Mouse (Mus musculus) lung, postnatal 25 days (tissue): ENCODE results near the gene Crx.

Experiments
- DNase-seq: peaks from one replicate; pipeline ENCODE4 v3.0.0; 2022; ENCODE audit warnings: low spot score

Crx gene

DNA sequence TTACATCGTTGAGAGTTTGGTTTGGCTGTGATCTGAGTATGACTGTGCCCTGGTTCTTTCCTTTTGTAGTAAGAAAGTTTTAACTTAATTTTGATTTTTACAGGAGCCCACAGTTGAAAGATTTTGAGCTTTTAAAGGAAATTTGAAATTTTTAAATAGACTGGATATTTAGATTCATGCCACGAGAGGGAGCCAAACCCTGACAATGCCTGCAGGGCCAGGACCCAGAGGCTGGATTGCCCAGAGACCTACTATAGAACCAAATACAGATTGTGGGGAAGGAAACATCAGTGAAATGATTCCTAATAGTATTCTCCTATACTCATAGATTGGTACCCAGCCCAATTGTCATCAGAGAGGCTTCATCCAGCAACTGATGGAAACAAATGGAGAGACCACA, 20.1 kb downstream of the Crx start:
- no peak for DNase-seq

DNA sequence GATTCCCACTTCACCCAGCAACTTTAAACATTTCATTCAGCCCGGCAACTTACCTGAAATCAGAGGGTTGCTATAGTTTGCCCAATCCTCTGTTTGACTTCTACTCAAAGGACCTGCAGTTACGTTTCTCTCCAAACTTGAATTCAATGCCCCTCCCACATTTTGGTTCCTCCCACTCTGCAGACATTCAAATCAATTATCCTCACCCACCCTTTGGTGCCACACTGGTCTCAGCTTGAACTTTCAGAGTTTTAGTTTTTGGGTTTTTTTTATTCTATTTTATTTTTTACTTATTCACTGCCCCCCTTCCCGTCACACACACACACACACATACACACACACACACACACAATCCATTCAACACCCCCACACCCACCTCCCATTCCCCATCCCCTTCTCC, 40.2 kb downstream of the Crx start, which contains the start of gene Obox6:
Gene Obox6, minus strand, starts transcription at position 101 of the 400 bp plus-strand sequence.
- no peak for DNase-seq
